9 mouse cellular contexts compared by ENCODE assay signal in genomic region chr11:116621258-116621704, GRCm38 (mm10). TPM values are rescaled to one million over a fixed set of nuclear protein-coding genes. Genes with fewer than 3 reads are reported as not detected.
A peak's percentile ranks its signal among the peaks of the same experiment; 100 is the strongest.
DNase-seq lines count a peak whose midpoint lies in the region; ATAC-seq lines count a peak whose summit lies in the region.
"Had no signal": no experiment of that assay in that cellular context is flagged by ENCODE, and none has a peak within 500 bp of the region (broad histone marks: within the 10 kb centered on the region; RNA-seq: fewer than 3 reads in every experiment).

No protein-coding gene starts in this region.

- no peaks in the 10 kb centered on the region; the same call in 1 of the 2 replicates for H3K27me3 ChIP-seq in embryonic facial prominence, embryonic 15.5 days

- H3K36me3 ChIP-seq in embryonic facial prominence, embryonic 15.5 days, result no peaks in the 10 kb centered on the region

- peak; percentile 20; the same call in 1 of the 2 replicates for ATAC-seq in embryonic facial prominence, embryonic 15.5 days (ENCODE audit: insufficient number of reproducible peaks, low FRiP score, low TSS enrichment, low read depth)

- peaks cover 79% of the 10 kb centered on the region for H3K4me1 ChIP-seq in embryonic facial prominence, embryonic 15.5 days

- H3K9ac ChIP-seq in embryonic facial prominence, embryonic 15.5 days, result no peak overlapping the region

- WGBS in embryonic facial prominence, embryonic 15.5 days, result 30% methylated on average over 6 of the region's 6 CpGs

- no peak overlapping the region for H3K4me3 ChIP-seq in embryonic facial prominence, embryonic 15.5 days (replicated peaks)

- intact Hi-C loops in left cerebral cortex, postnatal 14 days (cut with DNase I), result no loop called here
- intact Hi-C loops in heart, postnatal 25 days (cut with DNase I), result no loop called here

- peak; percentile 24 to 28 for DNase-seq in left cerebral cortex, postnatal 14 days (ENCODE audit: low spot score in 2 of 2)
- DNase-seq in left cerebral cortex, adult 11 months (ENCODE audit: low spot score), result no peak
- DNase-seq in adrenal gland, postnatal 36 days, result peak; percentile 94 to 95
- peak; percentile 86 for DNase-seq in heart, postnatal 25 days (ENCODE audit: low spot score)
- DNase-seq in layer of hippocampus, adult 9-11 months, result peak; percentile 50
- peak; percentile 58 for DNase-seq in mesoderm, embryonic 11.5 days (ENCODE audit: low read depth, low spot score)
- no peak for DNase-seq in natural killer cell, adult 2 months (ENCODE audit: low spot score in 2 of 2)

- no peaks in the 10 kb centered on the region for H3K9me3 ChIP-seq in embryonic facial prominence, embryonic 15.5 days (replicated peaks)

- 0 out of 2 replicates have a peak overlapping the region, but pooled peaks have one; percentile 2 for H3K4me2 ChIP-seq in embryonic facial prominence, embryonic 15.5 days (replicated peaks)

- peak overlapping the region; percentile 28 for H3K27ac ChIP-seq in embryonic facial prominence, embryonic 15.5 days (replicated peaks)

RNA-seq across cellular contexts. Expression of gene Rhbdf2, which starts 5.5 kb away (rescaled TPM):
- 1 to 10 TPM; 1.5 to 1.9 TPM for total RNA-seq in left cerebral cortex, postnatal 14 days (2021)
- 10 to 100 TPM; 12.5 to 17.5 TPM for total RNA-seq in adrenal gland, postnatal 36 days (2021)
- 8.3 and 8.8 TPM in 2 replicates for polyA plus RNA-seq in embryonic facial prominence, embryonic 15.5 days (2015; fragmentation: Nextera tagmentation; extraction: Ambion mirVana)
- 10 to 100 TPM; 10.6 to 12.8 TPM for total RNA-seq in heart, postnatal 25 days (2021)

RNA-seq across cellular contexts. Expression of gene Prcd, which starts 32.1 kb away (rescaled TPM):
- 1 to 10 TPM; 2.8 to 3.0 TPM for total RNA-seq in left cerebral cortex, postnatal 14 days (2021)
- total RNA-seq in adrenal gland, postnatal 36 days (2021), result 10 to 100 TPM in 1 of 2 experiments, 1 to 10 TPM in 1; 9.6 to 14.1 TPM
- polyA plus RNA-seq in embryonic facial prominence, embryonic 15.5 days (2015; fragmentation: Nextera tagmentation; extraction: Ambion mirVana), result 3.6 and 3.8 TPM in 2 replicates
- 1 to 10 TPM; 1.0 to 1.6 TPM for total RNA-seq in heart, postnatal 25 days (2021)

RNA-seq across cellular contexts. Expression of gene Cygb, which starts 32.8 kb away (rescaled TPM):
- total RNA-seq in left cerebral cortex, postnatal 14 days (2021), result 10 to 100 TPM; 26.7 to 34.7 TPM
- 10 to 100 TPM; 25.0 to 36.5 TPM for total RNA-seq in adrenal gland, postnatal 36 days (2021)
- 32.7 and 33.3 TPM in 2 replicates for polyA plus RNA-seq in embryonic facial prominence, embryonic 15.5 days (2015; fragmentation: Nextera tagmentation; extraction: Ambion mirVana)
- 10 to 100 TPM; 34.8 to 49.8 TPM for total RNA-seq in heart, postnatal 25 days (2021)

RNA-seq across cellular contexts. Expression of gene Aanat, which starts 35.0 kb away (rescaled TPM):
- total RNA-seq in left cerebral cortex, postnatal 14 days (2021), result under 1 TPM; 0.34 to 0.35 TPM
- total RNA-seq in adrenal gland, postnatal 36 days (2021), result not detected
- polyA plus RNA-seq in embryonic facial prominence, embryonic 15.5 days (2015; fragmentation: Nextera tagmentation; extraction: Ambion mirVana), result not detected in 2 replicates
- total RNA-seq in heart, postnatal 25 days (2021), result not detected
- polyA plus RNA-seq: large intestine, adult 2 months had no signal

RNA-seq across cellular contexts. Expression of gene Ube2o, which starts 40.0 kb away (rescaled TPM):
- 100 to 1,000 TPM; 134 to 139 TPM for total RNA-seq in left cerebral cortex, postnatal 14 days (2021)
- 10 to 100 TPM; 26.6 to 29.3 TPM for total RNA-seq in adrenal gland, postnatal 36 days (2021)
- polyA plus RNA-seq in embryonic facial prominence, embryonic 15.5 days (2015; fragmentation: Nextera tagmentation; extraction: Ambion mirVana), result 14.2 and 14.6 TPM in 2 replicates
- total RNA-seq in heart, postnatal 25 days (2021), result 10 to 100 TPM; 31.4 to 37.1 TPM

Comparison
In these comparisons a context has a peak if more than half of its experiments do, and no peak if none do; other contexts are left out.
1. DNase-seq: peak in left cerebral cortex, postnatal 14 days (2 of 2), adrenal gland, postnatal 36 days (2 of 2), heart, postnatal 25 days (single experiment), layer of hippocampus, adult 9-11 months (single experiment) and mesoderm, embryonic 11.5 days (single experiment); none in left cerebral cortex, adult 11 months (single experiment) and natural killer cell, adult 2 months (0 of 2).